8 mouse cellular contexts compared by ENCODE assay signal in genomic region chr3:101805562-101806004, GRCm38 (mm10). TPM values are rescaled to one million over a fixed set of nuclear protein-coding genes. Genes with fewer than 3 reads are reported as not detected.
DNase-seq lines count a peak whose midpoint lies in the region; ATAC-seq lines count a peak whose summit lies in the region.

No protein-coding gene starts in this region.

- H3K36me3 ChIP-seq in hindbrain, embryonic 11.5 days (ENCODE audit: control insufficient read depth, insufficient read depth, low read length): no peaks in the 10 kb centered on the region
- no peaks in the 10 kb centered on the region for H3K36me3 ChIP-seq in liver, embryonic 11.5 days (ENCODE audit: control insufficient read depth, insufficient read depth, low read length)
- no peaks in the 10 kb centered on the region for H3K36me3 ChIP-seq in stomach, embryonic 16.5 days (ENCODE audit: control insufficient read depth, insufficient read depth, low read length)

- no peak overlapping the region for H3K4me3 ChIP-seq in hindbrain, embryonic 11.5 days (ENCODE audit: low read depth, low read length)
- no peak overlapping the region for H3K4me3 ChIP-seq in liver, embryonic 11.5 days (ENCODE audit: low read depth, low read length)
- no peak overlapping the region for H3K4me3 ChIP-seq in stomach, embryonic 16.5 days (replicated peaks; ENCODE audit: low read length)

- no peaks in the 10 kb centered on the region for H3K9me3 ChIP-seq in hindbrain, embryonic 11.5 days (ENCODE audit: control insufficient read depth, low read length)
- H3K9me3 ChIP-seq in liver, embryonic 11.5 days (ENCODE audit: control insufficient read depth, low read length): no peaks in the 10 kb centered on the region
- H3K9me3 ChIP-seq in stomach, embryonic 16.5 days (replicated peaks; ENCODE audit: control insufficient read depth, low read length): no peaks in the 10 kb centered on the region

- H3K4me2 ChIP-seq in hindbrain, embryonic 11.5 days (replicated peaks; ENCODE audit: low read depth, low read length): no peak overlapping the region
- H3K4me2 ChIP-seq in liver, embryonic 11.5 days: 0 out of 2 replicates have a peak overlapping the region, but pooled peaks have one; percentile 14
- no peak overlapping the region; the same call in 1 of the 2 replicates for H3K4me2 ChIP-seq in stomach, embryonic 16.5 days (ENCODE audit: low read depth, low read length)

- WGBS in hindbrain, embryonic 11.5 days: 19% methylated on average over 13 of the region's 13 CpGs
- WGBS in liver, embryonic 11.5 days: 33% methylated on average over 13 of the region's 13 CpGs
- WGBS in stomach, embryonic 16.5 days: 33% methylated on average over 13 of the region's 13 CpGs

- H3K27me3 ChIP-seq in hindbrain, embryonic 11.5 days (ENCODE audit: control insufficient read depth, insufficient read depth, low read length): no peaks in the 10 kb centered on the region
- 0 out of 2 replicates have a peak, but pooled peaks cover 3% of the 10 kb centered on the region for H3K27me3 ChIP-seq in liver, embryonic 11.5 days (replicated peaks; ENCODE audit: control insufficient read depth, insufficient read depth, low read length)
- H3K27me3 ChIP-seq in stomach, embryonic 16.5 days (ENCODE audit: control insufficient read depth, insufficient read depth, low read length): no peaks in the 10 kb centered on the region

- peak; percentile 24 for DNase-seq in urinary bladder, postnatal 14 days (ENCODE audit: low spot score)
- DNase-seq in urinary bladder, postnatal 36 days (ENCODE audit: low spot score in 2 of 2): no peak
- peak; percentile 39 for DNase-seq in hindbrain, embryonic 11.5 days (ENCODE audit: low spot score)
- no peak for DNase-seq in liver, embryonic 11.5 days (ENCODE audit: low spot score)
- DNase-seq in spleen, postnatal 36 days (ENCODE audit: low spot score in 2 of 2): no peak
- no peak for DNase-seq in urinary bladder, postnatal 25 days (ENCODE audit: low spot score)
- no peak for DNase-seq in ovary, postnatal 36 days (ENCODE audit: low spot score)

- no peak overlapping the region for H3K9ac ChIP-seq in hindbrain, embryonic 11.5 days (ENCODE audit: low read depth, low read length)
- H3K9ac ChIP-seq in liver, embryonic 11.5 days (ENCODE audit: low read depth, low read length): no peak overlapping the region
- no peak overlapping the region for H3K9ac ChIP-seq in stomach, embryonic 16.5 days (ENCODE audit: low read length)

- H3K4me1 ChIP-seq in hindbrain, embryonic 11.5 days (replicated peaks; ENCODE audit: control insufficient read depth, insufficient read depth, low read length): peaks cover 9% of the 10 kb centered on the region
- H3K4me1 ChIP-seq in liver, embryonic 11.5 days (replicated peaks; ENCODE audit: control insufficient read depth, insufficient read depth, low read length): peaks cover 5% of the 10 kb centered on the region; the same call in 1 of the 2 replicates
- H3K4me1 ChIP-seq in stomach, embryonic 16.5 days (ENCODE audit: control insufficient read depth, insufficient read depth, low read length): peaks cover 9% of the 10 kb centered on the region; the same call in 1 of the 2 replicates

- no peak overlapping the region for H3K27ac ChIP-seq in hindbrain, embryonic 11.5 days (ENCODE audit: low read depth, low read length)
- H3K27ac ChIP-seq in liver, embryonic 11.5 days (ENCODE audit: low read depth, low read length): no peak overlapping the region
- no peak overlapping the region for H3K27ac ChIP-seq in stomach, embryonic 16.5 days (ENCODE audit: low read length)

- peak; percentile 34 for ATAC-seq in hindbrain, embryonic 11.5 days (ENCODE audit: low FRiP score)
- ATAC-seq in liver, embryonic 11.5 days (replicated peaks; ENCODE audit: low FRiP score): peak; percentile 38
- ATAC-seq in stomach, embryonic 16.5 days (ENCODE audit: insufficient read depth, low FRiP score): peak; percentile 58; the same call in 1 of the 2 replicates

RNA-seq across cellular contexts. Expression of gene Mab21l3, which starts 43.2 kb away (rescaled TPM):
- 0.31 and 0.59 TPM in 2 replicates for polyA plus RNA-seq in hindbrain, embryonic 11.5 days (2014; fragmentation: Nextera tagmentation; extraction: Ambion mirVana)
- polyA plus RNA-seq in liver, embryonic 11.5 days (2014; fragmentation: Nextera tagmentation; extraction: Ambion mirVana): 0.11 and 0.14 TPM in 2 replicates
- 3.1 and 3.3 TPM in 2 replicates for polyA plus RNA-seq in stomach, embryonic 16.5 days (2015; fragmentation: Nextera tagmentation; extraction: Ambion mirVana)

Comparison
In these comparisons a context has a peak if more than half of its experiments do, and no peak if none do; other contexts are left out.
1. DNase-seq: peak in urinary bladder, postnatal 14 days (single experiment) and hindbrain, embryonic 11.5 days (single experiment); none in urinary bladder, postnatal 36 days (0 of 2), liver, embryonic 11.5 days (single experiment), spleen, postnatal 36 days (0 of 2), urinary bladder, postnatal 25 days (single experiment) and ovary, postnatal 36 days (single experiment).
2. Peak in every context shown above with its lines, with median percentiles within 50 percentile points of each other: ATAC-seq.